Mouse (Mus musculus) hindbrain, postnatal 0 days (tissue): Measurements from ENCODE around the gene Hoxc9. TPM values are rescaled to one million over a fixed set of nuclear protein-coding genes. Genes with fewer than 3 reads are reported as not detected.
A peak's percentile ranks its signal among the peaks of the same experiment; 100 is the strongest.

ENCODE experiments used
- ATAC-seq: fragments of 200-750 bp; cut with Nextera tagmentation; 2 replicates; pipeline ENCODE4 v1.8.0; 2017; ENCODE audit warnings: mild to moderate bottlenecking, moderate TSS enrichment, moderate library complexity
- DNase-seq: peaks from one replicate; pipeline ENCODE4 v3.0.0-alpha.2; 2015; ENCODE audit warnings: low spot score
- H3K27ac ChIP-seq: fragments of 300-500 bp; sonication (generic); 2 replicates; pipeline ENCODE4 v1.5.1; 2014; ENCODE audit warnings: mild to moderate bottlenecking
- H3K27me3 ChIP-seq: fragments of 300-500 bp; sonication (generic); 2 replicates; pipeline ENCODE4 v1.6.1; 2014; ENCODE audit warnings: low read length, mixed read lengths; ENCODE audit not compliant: insufficient read depth
- H3K36me3 ChIP-seq: fragments of 300-500 bp; sonication (generic); 2 replicates; pipeline ENCODE4 v1.6.1; 2014; ENCODE audit warnings: low read length, mixed read lengths; ENCODE audit not compliant: insufficient read depth
- H3K4me1 ChIP-seq: fragments of 300-500 bp; sonication (generic); 2 replicates; pipeline ENCODE4 v1.6.1; 2014; ENCODE audit warnings: antibody characterized with exemption, low read length, mixed read lengths; ENCODE audit not compliant: insufficient read depth
- H3K4me2 ChIP-seq: fragments of 300-500 bp; sonication (generic); 2 replicates; pipeline ENCODE4 v1.6.1; 2014; ENCODE audit warnings: low read depth, mild to moderate bottlenecking, low read length, moderate library complexity, mixed read lengths
- H3K4me3 ChIP-seq: fragments of 300-500 bp; sonication (generic); 2 replicates; pipeline ENCODE4 v1.5.1; 2014; ENCODE audit warnings: low read length
- H3K9ac ChIP-seq: fragments of 300-500 bp; sonication (generic); replicated peaks from 2 replicates; pipeline ENCODE4 v1.6.1; 2014; ENCODE audit warnings: mild to moderate bottlenecking, low read length, moderate library complexity, mixed read lengths
- H3K9me3 ChIP-seq: fragments of 300-500 bp; sonication (generic); 2 replicates; pipeline ENCODE4 v1.6.1; 2016; ENCODE audit warnings: low read length, mixed read lengths
- CTCF ChIP-seq: IDR thresholded peaks from 2 replicates; pipeline ENCODE4 v1.5.1; 2016; ENCODE audit warnings: antibody characterized with exemption, control low read depth, low read depth
- WGBS: fragments of 180-500 bp; shearing (Covaris S2); extraction: QIAGEN DNeasy Blood & Tissue Kit; methylation state at CpG from one replicate; pipeline ENCODE4 v1.1.7; 2014; 5-methylcytosine and 5-hydroxymethylcytosine counted together
- microRNA counts: library from miRNA; unstranded; fragments of <30 nt; microRNA quantifications from one replicate; lab custom pipeline; 2015
- microRNA-seq, 2 experiments: library from miRNA; unstranded; fragments of <30 nt; microRNA quantifications; one replicate each; pipeline ENCODE4; 2016
- polyA plus RNA-seq: library from polyadenylated mRNA; unstranded; fragments of >200 nt; fragmentation: Nextera tagmentation; extraction: Ambion mirVana; gene quantifications from 2 replicates; pipeline ENCODE4 v1.2.1, GENCODE M21; 2015
- total RNA-seq: library from RNA; depleted of rRNA; stranded (reverse); fragments of >200 nt; gene quantifications from 2 replicates; pipeline ENCODE4 v1.2.3, GENCODE M21; 2014; rRNA removed

The Hoxc9 gene
- total and polyA plus RNA-seq, 2 experiments from 2014 or later, result not detected

GRCm38 (mm10) chr15:103028916-103029512 lies 52.8 kb downstream of the Hoxc9 start:
- no peaks in the 10 kb centered on the region for H3K4me1 ChIP-seq

GRCm38 (mm10) chr15:103030142-103030541 lies 53.9 kb downstream of the Hoxc9 start:
- DNase-seq (no peak), ATAC-seq (no peak)
- 6% methylated on average over 8 of the region's 8 CpGs for WGBS
- Histone ChIP-seq H3K9ac (no peak overlapping the region; the same call in 1 of the 2 replicates), H3K4me2 (peak overlapping the region; percentile 29; the same call in 1 of the 2 replicates), H3K36me3 (no peaks in the 10 kb centered on the region), H3K9me3 (no peaks in the 10 kb centered on the region), H3K4me1 (no peaks in the 10 kb centered on the region), H3K4me3 (no peak overlapping the region), H3K27ac (peak overlapping the region; percentile 11; the same call in 1 of the 2 replicates), H3K27me3 (peaks cover 84% of the 10 kb centered on the region)
- TF ChIP-seq CTCF, result no peak

More at GRCm38 (mm10) chr15:103028916-103029512, 52.8 kb downstream of the Hoxc9 start:
- Histone ChIP-seq H3K36me3 (no peaks in the 10 kb centered on the region), H3K4me3 (no peak overlapping the region), H3K4me2 (no peak overlapping the region), H3K9me3 (no peaks in the 10 kb centered on the region), H3K9ac (no peak overlapping the region), H3K27me3 (peaks cover 85% of the 10 kb centered on the region), H3K27ac (no peak overlapping the region)
- 15% methylated on average over 9 of the region's 9 CpGs for WGBS
- DNase-seq (no peak), ATAC-seq (no peak)
- no peak for TF ChIP-seq CTCF

GRCm38 (mm10) chr15:103032167-103032566 lies 55.9 kb downstream of the Hoxc9 start:
- peaks cover 74% of the 10 kb centered on the region for H3K27me3 ChIP-seq
- no peak for ATAC-seq
- no peak overlapping the region for H3K4me2 ChIP-seq
- no peak overlapping the region for H3K9ac ChIP-seq
- no peaks in the 10 kb centered on the region for H3K4me1 ChIP-seq
- no peak overlapping the region for H3K4me3 ChIP-seq
- no peak for DNase-seq
- no peaks in the 10 kb centered on the region for H3K9me3 ChIP-seq
- H3K27ac ChIP-seq, result no peak overlapping the region
- no CpG with 5 or more reads among the region's 3 CpGs for WGBS
- no peak for TF ChIP-seq CTCF
- no peaks in the 10 kb centered on the region for H3K36me3 ChIP-seq

DNA sequence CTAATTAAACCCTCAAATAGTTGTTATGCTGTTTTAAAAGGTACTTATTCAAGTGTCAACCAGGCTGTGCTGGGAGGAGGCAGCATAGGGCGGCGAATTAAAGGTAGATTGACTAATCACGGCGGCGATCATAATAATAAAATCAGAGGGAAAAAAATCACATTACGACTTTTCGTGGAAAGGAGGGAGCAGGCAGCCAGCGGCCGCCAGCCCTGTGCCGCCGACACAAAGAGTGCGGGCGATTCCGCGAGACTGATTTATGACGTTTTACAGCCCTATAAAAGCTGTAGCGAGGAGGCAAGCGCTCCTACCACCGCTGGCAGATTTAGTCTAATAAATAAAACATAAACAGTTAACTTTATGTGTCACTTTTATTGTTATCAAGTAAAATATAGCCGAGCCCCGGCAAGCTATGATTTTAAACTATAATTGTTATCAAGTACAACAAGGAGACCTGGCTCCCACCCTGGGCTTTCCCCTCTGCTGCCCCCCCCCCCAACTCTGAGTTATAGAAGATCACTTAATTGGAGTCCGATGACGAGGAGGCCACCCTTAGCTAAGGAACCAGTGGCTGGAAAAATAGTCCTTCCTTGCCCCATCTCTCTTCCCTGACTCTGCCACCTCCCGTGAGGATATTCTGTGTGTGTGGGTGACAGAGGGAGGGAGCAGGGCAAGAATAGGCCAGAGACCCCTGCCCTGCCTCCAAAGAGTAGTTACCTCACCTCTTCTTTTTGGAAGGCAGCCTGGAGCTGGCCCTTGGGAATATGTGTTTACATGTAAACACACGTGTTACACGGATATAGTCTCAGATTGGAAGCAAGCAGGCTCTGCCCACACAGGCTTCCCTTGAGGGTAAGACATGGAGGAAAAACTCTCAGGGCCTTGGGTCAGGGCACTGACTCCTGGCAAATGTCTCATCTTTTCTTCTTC lies 56.7 kb downstream of the Hoxc9 start:
- Histone ChIP-seq H3K9ac (no peak overlapping the region), H3K27ac (no peak overlapping the region), H3K9me3 (no peaks in the 10 kb centered on the region)

GRCm38 (mm10) chr15:103034043-103034806 lies 58.0 kb downstream of the Hoxc9 start:
- Histone ChIP-seq H3K9ac (peak overlapping the region; percentile 44; the same call in 1 of the 2 replicates), H3K4me3 (peak overlapping the region; percentile 42), H3K4me1 (no peaks in the 10 kb centered on the region), H3K4me2 (peak overlapping the region; percentile 51), H3K27ac (peak overlapping the region; percentile 66), H3K27me3 (peaks cover 74% of the 10 kb centered on the region), H3K36me3 (no peaks in the 10 kb centered on the region), H3K9me3 (no peaks in the 10 kb centered on the region)
- under 1% methylated on average over 24 of the region's 24 CpGs for WGBS
- no peak for TF ChIP-seq CTCF
- peak; percentile 67; the same call in 1 of the 2 replicates for ATAC-seq
- peak; percentile 67 for DNase-seq

More for the DNA sequence above, 56.7 kb downstream of the Hoxc9 start:
- TF ChIP-seq CTCF, result no peak
- DNase-seq (peak; percentile 46), ATAC-seq (no peak)
- WGBS, result 1% methylated on average over 26 of the region's 26 CpGs
- Histone ChIP-seq H3K36me3 (no peaks in the 10 kb centered on the region), H3K27me3 (peaks cover 74% of the 10 kb centered on the region), H3K4me1 (no peaks in the 10 kb centered on the region), H3K4me2 (peak overlapping the region; percentile 0; the same call in 1 of the 2 replicates), H3K4me3 (no peak overlapping the region)

MicroRNA genes within 50 kb of the gene (microRNA counts, 519-probe panel; counts per million panel counts)
- microRNA mmu-miR-615-3p (lab: Ali Mortazavi, UCI), result not detected
- microRNA mmu-miR-615-5p (lab: Ali Mortazavi, UCI), result not detected

Small RNA genes lying within 50 kb of the gene (microRNA-seq; reads per million reads assigned to microRNA genes)
- 3.3 to 3.9 reads per million in 2 experiments for gene Mir196a-2
- 335 to 565 reads per million in 2 experiments for gene Mir615

Other genes starting within 250 kb of the Hoxc9 start
- not detected in 2 replicates for gene Hoxc13, start 55.3 kb upstream of the Hoxc9 start, total RNA-seq
- not detected in 2 replicates for gene Hoxc13, start 55.3 kb upstream of the Hoxc9 start, polyA plus RNA-seq
- not detected in 2 replicates for gene Hoxc12, start 39.7 kb upstream of the Hoxc9 start, total RNA-seq
- not detected in 2 replicates for gene Hoxc12, start 39.7 kb upstream of the Hoxc9 start, polyA plus RNA-seq
- gene Hoxc11, start 22.0 kb upstream of the Hoxc9 start, total RNA-seq, result not detected in 2 replicates
- not detected in 2 replicates for gene Hoxc11, start 22.0 kb upstream of the Hoxc9 start, polyA plus RNA-seq
- not detected in 2 replicates for gene Hoxc10, start 9.6 kb upstream of the Hoxc9 start, total RNA-seq
- gene Hoxc10, start 9.6 kb upstream of the Hoxc9 start, polyA plus RNA-seq, result not detected in 2 replicates
- gene Hoxc5, start 9.0 kb upstream of the Hoxc9 start, total RNA-seq, result 5.4 and 8.7 TPM in 2 replicates
- 6.4 and 7.3 TPM in 2 replicates for gene Hoxc5, start 9.0 kb upstream of the Hoxc9 start, polyA plus RNA-seq
- gene Hoxc8, start 14.2 kb downstream of the Hoxc9 start, total RNA-seq, result 0.26 TPM in 1 of 2 replicates, not detected in the other
- not detected in 2 replicates for gene Hoxc8, start 14.2 kb downstream of the Hoxc9 start, polyA plus RNA-seq
- 0.43 and 1.4 TPM in 2 replicates for gene Hoxc6, start 21.8 kb downstream of the Hoxc9 start, total RNA-seq
- gene Hoxc6, start 21.8 kb downstream of the Hoxc9 start, polyA plus RNA-seq, result 0.59 and 1.2 TPM in 2 replicates
- gene Hoxc4, start 42.5 kb downstream of the Hoxc9 start, total RNA-seq, result 12.5 and 13.1 TPM in 2 replicates
- gene Hoxc4, start 42.5 kb downstream of the Hoxc9 start, polyA plus RNA-seq, result 33.0 and 35.4 TPM in 2 replicates
- 22.7 and 40.1 TPM in 2 replicates for gene Smug1, start 190.7 kb downstream of the Hoxc9 start, total RNA-seq
- gene Smug1, start 190.7 kb downstream of the Hoxc9 start, polyA plus RNA-seq, result 11.9 and 13.2 TPM in 2 replicates